Mouse (Mus musculus) intestine, embryonic 16.5 days (tissue): ENCODE measurements around the gene Dennd5b. TPM values are rescaled to one million over a fixed set of nuclear protein-coding genes. Genes with fewer than 3 reads are reported as not detected.

ENCODE experiments used
- polyA plus RNA-seq: library from polyadenylated mRNA; unstranded; fragments of >200 nt; fragmentation: Nextera tagmentation; extraction: Ambion mirVana; gene quantifications from 2 replicates; pipeline ENCODE4 v1.2.1, GENCODE M21; 2015

Dennd5b gene
- polyA plus RNA-seq, 1 experiment from 2014 or later = 7.4 TPM

Other genes starting within 250 kb of the Dennd5b start
- gene Caprin2, start 205.4 kb downstream of the Dennd5b start, polyA plus RNA-seq = 12.1 and 14.1 TPM in 2 replicates
- 76.8 and 88.5 TPM in 2 replicates for gene Sinhcaf, start 155.2 kb downstream of the Dennd5b start, polyA plus RNA-seq
- not detected in 2 replicates for gene Gm10203, start 28.5 kb upstream of the Dennd5b start, polyA plus RNA-seq
- 16.1 and 17.1 TPM in 2 replicates for gene Etfbkmt, start 38.2 kb upstream of the Dennd5b start, polyA plus RNA-seq
- 20.4 and 21.7 TPM in 2 replicates for gene Amn1, start 87.0 kb upstream of the Dennd5b start, polyA plus RNA-seq
- gene Resf1, start 207.7 kb upstream of the Dennd5b start, polyA plus RNA-seq = 26.8 and 30.5 TPM in 2 replicates